Mouse (Mus musculus) CH12.LX (cell line): ENCODE data around the gene Pax5.

ENCODE experiments used
- MAX ChIP-seq: IDR thresholded peaks from 2 replicates; pipeline ENCODE4 v1.6.1; 2011; ENCODE audit warnings: low read length, improper control_type of control experiment
- USF1 ChIP-seq: IDR thresholded peaks from 2 replicates; pipeline ENCODE4 v1.6.1; 2014; ENCODE audit warnings: low read depth, mild to moderate bottlenecking, inconsistent platforms, low read length, improper control_type of control experiment
- ZMIZ1 ChIP-seq: IDR thresholded peaks from 2 replicates; pipeline ENCODE4 v1.6.1; 2012; ENCODE audit warnings: low read depth, mild to moderate bottlenecking, inconsistent platforms, low read length, improper control_type of control experiment
- ZNF384 ChIP-seq: IDR thresholded peaks from 2 replicates; pipeline ENCODE4 v1.6.1; 2012; ENCODE audit warnings: low read depth, low read length, improper control_type of control experiment, inconsistent platforms

GRCm38 (mm10) chr4:44671035-44671434, 39.3 kb downstream of the Pax5 start:
- TF ChIP-seq ZNF384 (peak; percentile 47; the same call in 1 of the 2 replicates), MAX (0 out of 2 replicates have a peak, but pooled peaks have one; percentile 10), USF1 (no peak), ZMIZ1 (no peak)
